ENCODE assay signal across 24 mouse cellular contexts in genomic region chr5:52572572-52572971, GRCm38 (mm10). TPM values are rescaled to one million over a fixed set of nuclear protein-coding genes. Genes with fewer than 3 reads are reported as not detected.
DNase-seq lines count a peak whose midpoint lies in the region; ATAC-seq and TF ChIP-seq lines count a peak whose summit lies in the region.
"Had no signal": no experiment of that assay in that cellular context is flagged by ENCODE, and none has a peak within 500 bp of the region (broad histone marks: within the 10 kb centered on the region; RNA-seq: fewer than 3 reads in every experiment).

No protein-coding gene starts in this region.

- no peak overlapping the region for H3K9ac ChIP-seq in liver, embryonic 14.5 days (replicated peaks)
- H3K9ac ChIP-seq in liver, embryonic 11.5 days (ENCODE audit: low read depth, low read length) = no peak overlapping the region
- no peak overlapping the region for H3K9ac ChIP-seq in MEL (ENCODE audit: control insufficient read depth, low read depth, low read length, poor library complexity, severe bottlenecking)
- H3K9ac ChIP-seq: heart, embryonic 15.5 days; limb, embryonic 13.5 days; neural tube, embryonic 12.5 days had no signal

- H3K4me2 ChIP-seq in liver, embryonic 14.5 days (ENCODE audit: low read depth) = no peak overlapping the region
- no peak overlapping the region for H3K4me2 ChIP-seq in liver, embryonic 11.5 days
- H3K4me2 ChIP-seq: heart, embryonic 15.5 days; limb, embryonic 13.5 days; neural tube, embryonic 12.5 days had no signal

- no peaks in the 10 kb centered on the region for H3K4me1 ChIP-seq in liver, embryonic 14.5 days (replicated peaks; ENCODE audit: control insufficient read depth in 2 of 2, insufficient read depth in 2 of 2, low read length in 1 of 2)
- no peaks in the 10 kb centered on the region for H3K4me1 ChIP-seq in liver, embryonic 11.5 days (replicated peaks; ENCODE audit: control insufficient read depth, insufficient read depth, low read length)
- H3K4me1 ChIP-seq in MEL (ENCODE audit: control insufficient read depth in 1 of 2, insufficient read depth in 2 of 2, low read length in 2 of 2) = no peaks in the 10 kb centered on the region
- H3K4me1 ChIP-seq: heart, embryonic 15.5 days; limb, embryonic 13.5 days; neural tube, embryonic 12.5 days had no signal

- no peaks in the 10 kb centered on the region for H3K79me2 ChIP-seq in MEL (ENCODE audit: control insufficient read depth, insufficient read depth, low read length, poor library complexity)

- no peak for DNase-seq in gastrocnemius, adult 2 months
- no peak for DNase-seq in gastrocnemius, adult 8-10 months (ENCODE audit: low spot score in 2 of 2)
- no peak for DNase-seq in liver, embryonic 14.5 days (ENCODE audit: low read depth in 3 of 3, low spot score in 3 of 3)
- no peak for DNase-seq in liver, embryonic 11.5 days (ENCODE audit: low spot score)
- DNase-seq in 3T3-L1 (ENCODE audit: low read depth, low spot score) (peak; percentile 11), MEL (ENCODE audit: low read depth, low spot score) (peak; percentile 14)
- no peak for DNase-seq in c-Kit-positive CD71-positive TER-119-positive erythroid progenitor cells, embryonic 14.5 days (ENCODE audit: low spot score)
- DNase-seq in adrenal gland, adult 2 months = no peak
- DNase-seq: adrenal gland, postnatal 25 days; B cell, adult 2 months; cerebellum, adult 11-12 months; cerebellum, postnatal 36 days; gastrocnemius, postnatal 10 days; kidney, adult 8-10 months; kidney, postnatal 36 days; lung, postnatal 36 days; right cerebral cortex, adult 18-20 months; thymus, postnatal 25 days had no signal

- TF ChIP-seq EP300 in liver, embryonic 14.5 days (IDR thresholded peaks at IDR 0.05; ENCODE audit: low read depth) = no peak
- no peak for TF ChIP-seq EP300 in MEL (IDR thresholded peaks at IDR 0.05; ENCODE audit: low read depth in 1 of 2, low read length in 2 of 2)

- no peaks in the 10 kb centered on the region for H3K9me3 ChIP-seq in liver, embryonic 14.5 days (ENCODE audit: control insufficient read depth, low read length)
- peaks cover 4% of the 10 kb centered on the region; the same call in 1 of the 2 replicates for H3K9me3 ChIP-seq in liver, embryonic 11.5 days (ENCODE audit: control insufficient read depth, low read length)
- H3K9me3 ChIP-seq in MEL (replicated peaks; ENCODE audit: insufficient read depth, low read length) = no peaks in the 10 kb centered on the region

- H3K27ac ChIP-seq in gastrocnemius, adult 2 months = no peak overlapping the region
- H3K27ac ChIP-seq in liver, embryonic 14.5 days = no peak overlapping the region
- no peak overlapping the region for H3K27ac ChIP-seq in liver, embryonic 11.5 days (ENCODE audit: low read depth, low read length)
- no peak overlapping the region for H3K27ac ChIP-seq in MEL (ENCODE audit: control insufficient read depth, low read depth, low read length)
- H3K27ac ChIP-seq: forebrain, embryonic 10.5 days; heart, embryonic 15.5 days; limb, embryonic 13.5 days; neural tube, embryonic 12.5 days had no signal

- intact Hi-C loops in gastrocnemius, adult 2 months (cut with DNase I) = no loop called here

- 13% methylated on average over 1 of the region's 1 CpGs for WGBS in liver, embryonic 14.5 days (ENCODE audit: insufficient replicate concordance)
- WGBS in liver, embryonic 11.5 days = 31% methylated on average over 1 of the region's 1 CpGs

- no peaks in the 10 kb centered on the region for H3K36me3 ChIP-seq in liver, embryonic 14.5 days (replicated peaks; ENCODE audit: control insufficient read depth, insufficient read depth, low read depth)
- no peaks in the 10 kb centered on the region for H3K36me3 ChIP-seq in liver, embryonic 11.5 days (ENCODE audit: control insufficient read depth, insufficient read depth, low read length)
- H3K36me3 ChIP-seq in MEL (ENCODE audit: control insufficient read depth in 1 of 2, insufficient read depth in 2 of 2, low read length in 2 of 2) = no peaks in the 10 kb centered on the region
- H3K36me3 ChIP-seq: forebrain, embryonic 10.5 days; heart, embryonic 15.5 days; limb, embryonic 13.5 days; neural tube, embryonic 12.5 days had no signal

- TF ChIP-seq POLR2A in MEL (IDR thresholded peaks at IDR 0.05; ENCODE audit: control insufficient read depth in 1 of 2, insufficient read depth in 1 of 2, low read depth in 1 of 2, low read length in 2 of 2, poor library complexity in 1 of 2) = no peak

- no peak overlapping the region for H3K4me3 ChIP-seq in gastrocnemius, adult 2 months
- H3K4me3 ChIP-seq in liver, embryonic 14.5 days (ENCODE audit: insufficient read depth in 1 of 2, low read depth in 2 of 2, low read length in 2 of 2) = no peak overlapping the region
- H3K4me3 ChIP-seq in liver, embryonic 11.5 days (ENCODE audit: low read depth, low read length) = no peak overlapping the region
- H3K4me3 ChIP-seq in MEL (ENCODE audit: control insufficient read depth in 1 of 2, insufficient read depth in 1 of 2, low read depth in 2 of 2, low read length in 2 of 2) = no peak overlapping the region
- H3K4me3 ChIP-seq: forebrain, embryonic 10.5 days; heart, embryonic 15.5 days; limb, embryonic 13.5 days; neural tube, embryonic 12.5 days had no signal

- H3K27me3 ChIP-seq in liver, embryonic 14.5 days (ENCODE audit: control insufficient read depth, insufficient read depth, low read length) = no peaks in the 10 kb centered on the region; the same call in 1 of the 2 replicates
- H3K27me3 ChIP-seq in liver, embryonic 11.5 days (replicated peaks; ENCODE audit: control insufficient read depth, insufficient read depth, low read length) = peaks cover under 1% of the 10 kb centered on the region; the same call in 1 of the 2 replicates
- H3K27me3 ChIP-seq in MEL (ENCODE audit: control insufficient read depth in 1 of 2, insufficient read depth in 2 of 2, low read length in 2 of 2) = no peaks in the 10 kb centered on the region
- H3K27me3 ChIP-seq: heart, embryonic 15.5 days; limb, embryonic 13.5 days; neural tube, embryonic 12.5 days; Patski had no signal

- no peak for ATAC-seq in liver, embryonic 14.5 days (ENCODE audit: insufficient read depth)
- no peak for ATAC-seq in liver, embryonic 11.5 days (replicated peaks; ENCODE audit: low FRiP score)
- ATAC-seq: Patski had no signal

- peak; percentile 10; the same call in 1 of the 2 replicates for TF ChIP-seq CTCF in gastrocnemius, adult 2 months (IDR thresholded peaks at IDR 0.05)
- peak; percentile 26; the same call in 1 of the 2 replicates for TF ChIP-seq CTCF in liver, embryonic 14.5 days (IDR thresholded peaks at IDR 0.05; ENCODE audit: low read depth)
- TF ChIP-seq CTCF in MEL (IDR thresholded peaks at IDR 0.05 in 2 of 3, conservative IDR thresholded peaks at IDR 0.05 in 1 of 3; ENCODE audit: control insufficient read depth in 1 of 3, insufficient read depth in 1 of 3, low read depth in 2 of 3, low read length in 3 of 3, poor library complexity in 1 of 3, severe bottlenecking in 1 of 3) = peak in 1 of 3 experiments; percentile 13; a peak in 1 of 6 replicates

- TF ChIP-seq RAD21 in MEL (IDR thresholded peaks at IDR 0.05; ENCODE audit: low read depth, low read length) = peak; percentile 13

TF ChIP-seq in MEL, 35 proteins besides CTCF, POLR2A, EP300 and RAD21:
- TF ChIP-seq MXI1 (IDR thresholded peaks at IDR 0.05; ENCODE audit: low read depth, low read length) (no peak), ETS1 (IDR thresholded peaks at IDR 0.05; ENCODE audit: low read depth, low read length) (no peak), SMC3 (IDR thresholded peaks at IDR 0.05; ENCODE audit: low read depth, low read length) (peak; percentile 23; the same call in 1 of the 2 replicates), SIN3A (IDR thresholded peaks at IDR 0.05; ENCODE audit: low read length) (no peak), BHLHE40 (IDR thresholded peaks at IDR 0.05; ENCODE audit: borderline replicate concordance, low read depth, low read length) (no peak), CHD2 (IDR thresholded peaks at IDR 0.05; ENCODE audit: low read length) (no peak), MYC (IDR thresholded peaks at IDR 0.05; ENCODE audit: low read depth, low read length) (no peak), UBTF (IDR thresholded peaks at IDR 0.05; ENCODE audit: borderline replicate concordance, insufficient read depth, low read depth, low read length) (no peak)
TF ChIP-seq in MEL: peak in this region for 1.

RNA-seq across cellular contexts. Expression of gene Lgi2, which starts 6.3 kb away (rescaled TPM):
- 1 to 10 TPM; 1.0 to 1.3 TPM for total RNA-seq in gastrocnemius, adult 2 months (2021)
- total RNA-seq in gastrocnemius, adult 8-10 months (2022) = 1 to 10 TPM in 3 of 4 experiments, under 1 TPM in 1; 0.80 to 1.5 (median 1.1) TPM
- polyA plus RNA-seq in liver, embryonic 14.5 days (2012; rRNA removed) = 0.25 and 0.36 TPM in 2 replicates
- 0.16 and 0.20 TPM in 2 replicates for polyA plus RNA-seq in liver, embryonic 14.5 days (2014; fragmentation: Nextera tagmentation; extraction: Ambion mirVana)
- polyA plus RNA-seq in liver, embryonic 11.5 days (2014; fragmentation: Nextera tagmentation; extraction: Ambion mirVana) = 0.84 and 1.0 TPM in 2 replicates
- total RNA-seq in MEL (2012; rRNA removed) = not detected in 2 replicates
- not detected for polyA plus RNA-seq in MEL (2012; ENCODE audit: insufficient read depth in 1 of 2, insufficient read length in 2 of 2, low read depth in 1 of 2, low replicate concordance in 2 of 2, missing spikeins in 1 of 2)
- total RNA-seq in adrenal gland, adult 2 months (2021) = 1 to 10 TPM in 1 of 2 experiments, under 1 TPM in 1; 0.69 to 1.6 TPM
- polyA plus RNA-seq in adrenal gland, adult 2 months (2012; rRNA removed) = 0.26 and 0.41 TPM in 2 replicates
- total RNA-seq: hematopoietic stem cell, adult 5-6 weeks had no signal

Comparison
In these comparisons a context has a peak if more than half of its experiments do, and no peak if none do; other contexts are left out.
1. DNase-seq: peak in 3T3-L1 (single experiment) and MEL (single experiment); none in gastrocnemius, adult 2 months (single experiment), gastrocnemius, adult 8-10 months (0 of 2), liver, embryonic 14.5 days (0 of 3), liver, embryonic 11.5 days (single experiment), c-Kit-positive CD71-positive TER-119-positive erythroid progenitor cells, embryonic 14.5 days (single experiment) and adrenal gland, adult 2 months (single experiment).